Mouse (Mus musculus) lung, embryonic 14.5 days (tissue): ENCODE measurements at regions not wholly inside any gene's neighbourhood (a gene's known extent, or its start where the extent isn't known, plus 50 kb on each side); places are given as distances from the start of the nearest gene placed in this dataset.

Experiments used
- ATAC-seq: fragments of 200-750 bp; cut with Nextera tagmentation; 2 replicates; pipeline ENCODE4 v1.8.0; 2017; ENCODE audit warnings: mild to moderate bottlenecking, moderate TSS enrichment, moderate library complexity; ENCODE audit not compliant: insufficient read depth
- DNase-seq: peaks from one replicate; pipeline ENCODE4 v3.0.0-alpha.2; 2015
- H3K27ac ChIP-seq: fragments of 300-500 bp; sonication (generic); 2 replicates; pipeline ENCODE4 v1.5.1; 2014; ENCODE audit warnings: low read depth, mild to moderate bottlenecking, moderate library complexity
- H3K27me3 ChIP-seq: fragments of 300-500 bp; sonication (generic); 2 replicates; pipeline ENCODE4 v1.6.1; 2014; ENCODE audit warnings: low read length, control low read depth; ENCODE audit not compliant: insufficient read depth
- H3K36me3 ChIP-seq: fragments of 300-500 bp; sonication (generic); 2 replicates; pipeline ENCODE4 v1.6.1; 2014; ENCODE audit warnings: control low read depth; ENCODE audit not compliant: insufficient read depth
- H3K4me1 ChIP-seq: fragments of 300-500 bp; sonication (generic); 2 replicates; pipeline ENCODE4 v1.6.1; 2014; ENCODE audit warnings: antibody characterized with exemption, control low read depth; ENCODE audit not compliant: insufficient read depth
- H3K4me2 ChIP-seq: fragments of 300-500 bp; sonication (generic); 2 replicates; pipeline ENCODE4 v1.6.1; 2014; ENCODE audit warnings: mild to moderate bottlenecking
- H3K4me3 ChIP-seq: fragments of 300-500 bp; sonication (generic); 2 replicates; pipeline ENCODE4 v1.5.1; 2014; ENCODE audit warnings: low read depth, low read length
- H3K9ac ChIP-seq: fragments of 300-500 bp; sonication (generic); 2 replicates; pipeline ENCODE4 v1.6.1; 2014
- H3K9me3 ChIP-seq: fragments of 300-500 bp; sonication (generic); 2 replicates; pipeline ENCODE4 v1.6.1; 2016; ENCODE audit warnings: low read depth, low read length, control low read depth
- CTCF ChIP-seq: IDR thresholded peaks from 2 replicates; pipeline ENCODE4 v1.5.1; 2016; ENCODE audit warnings: antibody characterized with exemption, low read depth
- WGBS: fragments of 180-500 bp; shearing (Covaris S2); extraction: QIAGEN DNeasy Blood & Tissue Kit; methylation state at CpG from one replicate; pipeline ENCODE4 v1.1.7; 2014; 5-methylcytosine and 5-hydroxymethylcytosine counted together

DNA sequence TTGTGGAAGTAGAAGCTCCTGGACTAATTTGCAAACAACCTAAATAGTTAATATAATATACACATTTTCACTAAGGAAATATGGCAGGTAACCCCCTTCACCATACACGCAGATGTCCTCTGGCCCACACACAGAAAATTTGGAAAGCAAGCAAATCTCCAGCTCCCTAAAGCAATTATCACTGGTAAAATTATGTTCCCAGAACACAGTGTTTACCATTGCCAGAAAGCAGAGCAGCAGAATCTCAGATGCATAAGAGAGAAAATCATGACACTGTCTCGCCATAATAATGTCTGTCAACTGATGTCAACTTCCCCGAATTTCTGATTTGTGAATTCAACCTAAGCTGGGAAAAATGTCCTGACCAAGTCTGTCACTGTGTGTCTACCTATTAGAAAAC is 999.1 kb downstream of the Gsdmc2 start:
- Histone ChIP-seq H3K4me2 (no peak overlapping the region), H3K36me3 (no peaks in the 10 kb centered on the region), H3K27me3 (no peaks in the 10 kb centered on the region), H3K9me3 (no peaks in the 10 kb centered on the region), H3K27ac (no peak overlapping the region), H3K9ac (no peak overlapping the region), H3K4me1 (no peaks in the 10 kb centered on the region), H3K4me3 (no peak overlapping the region)
- WGBS = 73% methylated on average over 3 of the region's 3 CpGs
- no peak for TF ChIP-seq CTCF
- no peak for DNase-seq
- ATAC-seq = no peak

DNA sequence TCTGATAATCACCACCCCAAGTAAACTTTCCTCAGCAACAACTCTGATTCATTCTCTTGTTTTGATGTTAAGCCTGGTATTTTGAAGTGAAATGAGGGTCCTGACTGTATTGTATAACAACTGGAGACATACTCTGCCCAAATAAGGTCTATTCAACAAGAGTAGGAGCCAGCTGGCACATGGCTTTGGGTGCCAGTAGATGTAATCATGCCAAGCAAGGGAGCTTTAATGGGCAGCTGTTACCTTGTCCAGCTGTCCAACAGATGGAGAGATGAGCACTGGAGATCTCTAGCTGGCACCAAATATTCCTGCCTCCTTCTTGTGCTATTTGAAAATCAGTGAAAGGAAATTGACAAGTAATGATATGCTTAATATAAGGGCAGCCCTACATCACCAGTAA is 1019.4 kb downstream of the Gsdmc2 start:
- no peak overlapping the region for H3K4me2 ChIP-seq
- H3K4me1 ChIP-seq = no peaks in the 10 kb centered on the region
- H3K27me3 ChIP-seq = no peaks in the 10 kb centered on the region
- no peak overlapping the region for H3K9ac ChIP-seq
- no peak overlapping the region for H3K4me3 ChIP-seq
- no peak for DNase-seq
- H3K9me3 ChIP-seq = no peaks in the 10 kb centered on the region
- ATAC-seq = no peak
- H3K27ac ChIP-seq = no peak overlapping the region
- H3K36me3 ChIP-seq = no peaks in the 10 kb centered on the region
- no peak for TF ChIP-seq CTCF

DNA sequence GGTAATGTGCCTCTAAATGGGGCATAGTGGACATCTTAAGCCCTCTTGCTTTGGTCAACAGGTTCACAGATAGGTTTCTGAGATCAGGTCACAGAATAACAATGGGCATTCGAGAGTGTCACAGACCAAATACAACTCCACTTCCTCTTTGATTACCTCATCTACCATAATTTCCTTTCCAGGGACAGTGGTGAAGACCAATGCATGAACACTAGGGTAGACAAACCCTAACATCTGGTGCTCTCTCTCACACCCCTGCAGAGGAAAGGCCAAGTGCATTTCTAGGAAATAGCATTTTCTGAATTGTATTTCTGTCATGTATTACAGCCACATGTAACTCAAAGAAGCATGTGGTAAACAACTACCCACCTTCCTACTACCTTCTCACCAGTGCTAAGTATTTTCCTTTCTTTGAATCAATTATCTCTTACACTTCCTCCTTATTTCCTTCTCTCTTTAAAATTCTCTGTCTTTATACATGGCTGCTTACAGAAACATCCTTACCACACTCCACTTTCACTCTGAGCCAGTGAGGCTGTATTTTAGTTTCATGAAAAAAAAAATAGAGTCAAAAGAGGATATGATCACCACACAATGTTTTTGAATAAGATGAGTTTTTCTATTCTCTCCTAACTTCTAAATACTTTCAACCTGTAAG is 1021.0 kb downstream of the Gsdmc2 start:
- Histone ChIP-seq H3K27me3 (no peaks in the 10 kb centered on the region), H3K9me3 (no peaks in the 10 kb centered on the region), H3K27ac (no peak overlapping the region), H3K9ac (no peak overlapping the region), H3K4me3 (no peak overlapping the region), H3K4me2 (no peak overlapping the region), H3K4me1 (no peaks in the 10 kb centered on the region), H3K36me3 (no peaks in the 10 kb centered on the region)
- ATAC-seq (no peak), DNase-seq (no peak)
- no peak for TF ChIP-seq CTCF
- WGBS = 62% methylated on average over 1 of the region's 1 CpGs

DNA sequence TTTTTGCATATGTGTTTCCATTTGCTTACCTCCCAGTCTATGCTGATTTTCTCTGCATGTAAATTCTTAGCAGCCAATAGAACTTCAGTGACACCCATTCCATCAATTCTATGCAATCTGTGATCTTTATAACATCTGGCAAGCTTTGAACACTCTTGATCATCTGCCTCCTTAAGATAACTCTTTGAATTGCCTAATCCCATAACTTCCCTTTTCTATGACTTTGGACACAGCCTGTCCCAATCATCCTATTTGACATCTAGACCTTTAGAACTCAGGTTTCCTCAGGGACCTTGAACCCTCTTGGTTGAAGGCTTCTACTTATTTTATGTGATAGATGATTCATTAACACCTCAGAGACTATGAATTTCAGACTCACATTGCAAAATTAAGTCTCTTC is 1022.7 kb downstream of the Gsdmc2 start:
- H3K4me2 ChIP-seq = no peak overlapping the region
- no peak overlapping the region for H3K27ac ChIP-seq
- H3K4me3 ChIP-seq = no peak overlapping the region
- H3K27me3 ChIP-seq = no peaks in the 10 kb centered on the region
- no peaks in the 10 kb centered on the region for H3K36me3 ChIP-seq
- DNase-seq (no peak), ATAC-seq (no peak)
- no peaks in the 10 kb centered on the region for H3K4me1 ChIP-seq
- H3K9ac ChIP-seq = no peak overlapping the region
- no peaks in the 10 kb centered on the region for H3K9me3 ChIP-seq
- no peak for TF ChIP-seq CTCF

DNA sequence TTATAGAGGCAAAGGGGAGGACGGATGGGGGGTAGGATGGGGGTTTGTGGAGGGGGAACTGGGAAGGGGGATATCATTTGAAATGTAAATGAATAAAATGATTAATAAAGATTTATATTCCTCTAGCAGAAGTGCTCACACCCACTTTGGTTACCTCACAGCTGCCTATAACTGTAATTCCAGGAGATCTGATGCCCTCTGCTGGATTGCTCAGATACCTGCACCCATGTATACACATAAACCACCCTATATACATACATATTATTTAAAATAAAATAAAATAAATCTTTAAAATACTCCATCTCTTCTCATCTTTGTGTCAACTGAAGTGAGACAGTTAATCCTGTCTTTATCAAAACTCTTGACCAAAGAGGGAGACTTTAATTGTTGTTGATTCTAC is 1031.9 kb downstream of the Gsdmc2 start:
- no peak overlapping the region for H3K4me3 ChIP-seq
- no peaks in the 10 kb centered on the region for H3K36me3 ChIP-seq
- no peak for ATAC-seq
- no peaks in the 10 kb centered on the region for H3K9me3 ChIP-seq
- TF ChIP-seq CTCF = 0 out of 2 replicates have a peak, but pooled peaks have one; percentile 8
- no peak for DNase-seq
- no peak overlapping the region for H3K4me2 ChIP-seq
- no peaks in the 10 kb centered on the region for H3K27me3 ChIP-seq
- H3K27ac ChIP-seq = no peak overlapping the region
- 88% methylated on average over 1 of the region's 1 CpGs for WGBS
- no peak overlapping the region for H3K9ac ChIP-seq
- H3K4me1 ChIP-seq = no peaks in the 10 kb centered on the region

DNA sequence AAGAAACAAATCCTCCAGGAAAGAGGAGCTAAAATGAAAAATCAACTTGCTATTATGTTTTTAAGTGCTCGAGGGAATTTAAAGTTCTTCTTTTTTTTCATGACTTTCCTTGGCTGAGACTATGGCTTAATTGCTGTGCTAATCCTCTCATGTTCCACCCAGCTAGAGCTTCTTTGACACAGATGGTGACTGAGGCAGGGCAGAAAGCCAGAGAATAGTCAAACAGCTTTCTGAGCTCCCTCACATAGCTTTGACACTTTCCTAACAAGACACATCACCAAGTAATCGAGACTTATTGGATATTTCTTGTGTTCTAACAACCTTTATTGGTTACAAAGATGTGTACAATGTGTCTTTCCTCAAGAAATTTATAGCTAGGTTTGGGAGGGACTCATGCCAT is 1033.0 kb downstream of the Gsdmc2 start:
- Histone ChIP-seq H3K36me3 (no peaks in the 10 kb centered on the region), H3K9ac (no peak overlapping the region), H3K9me3 (no peaks in the 10 kb centered on the region), H3K27me3 (no peaks in the 10 kb centered on the region), H3K4me2 (no peak overlapping the region), H3K4me3 (no peak overlapping the region), H3K27ac (no peak overlapping the region), H3K4me1 (no peaks in the 10 kb centered on the region)
- DNase-seq = no peak
- WGBS = 49% methylated on average over 2 of the region's 2 CpGs
- no peak for ATAC-seq
- no peak for TF ChIP-seq CTCF

DNA sequence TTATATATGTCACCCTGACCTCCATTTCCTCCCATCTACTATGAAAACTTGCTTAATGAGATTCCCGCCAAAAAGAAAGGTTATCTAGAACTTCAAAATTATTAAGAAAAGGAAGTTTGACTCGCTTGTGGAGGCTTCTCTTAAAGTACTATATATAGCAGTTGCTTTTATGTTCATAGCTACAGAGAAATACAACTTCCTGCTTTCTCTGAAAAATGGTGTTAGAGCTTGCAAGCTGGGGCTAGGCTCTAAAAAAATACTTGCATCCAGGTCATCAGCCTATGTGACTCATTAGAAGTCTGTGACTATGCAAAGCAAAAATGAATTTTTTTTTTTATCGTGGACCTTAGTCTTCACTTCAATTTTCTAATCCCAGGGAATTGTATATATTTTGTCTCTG is 1035.7 kb downstream of the Gsdmc2 start:
- Histone ChIP-seq H3K27me3 (no peaks in the 10 kb centered on the region), H3K4me1 (no peaks in the 10 kb centered on the region), H3K36me3 (no peaks in the 10 kb centered on the region), H3K4me2 (no peak overlapping the region), H3K9ac (no peak overlapping the region), H3K9me3 (no peaks in the 10 kb centered on the region), H3K4me3 (no peak overlapping the region), H3K27ac (no peak overlapping the region)
- DNase-seq = no peak
- 70% methylated on average over 3 of the region's 3 CpGs for WGBS
- no peak for TF ChIP-seq CTCF
- ATAC-seq = no peak
